In the genomic region with DNA sequence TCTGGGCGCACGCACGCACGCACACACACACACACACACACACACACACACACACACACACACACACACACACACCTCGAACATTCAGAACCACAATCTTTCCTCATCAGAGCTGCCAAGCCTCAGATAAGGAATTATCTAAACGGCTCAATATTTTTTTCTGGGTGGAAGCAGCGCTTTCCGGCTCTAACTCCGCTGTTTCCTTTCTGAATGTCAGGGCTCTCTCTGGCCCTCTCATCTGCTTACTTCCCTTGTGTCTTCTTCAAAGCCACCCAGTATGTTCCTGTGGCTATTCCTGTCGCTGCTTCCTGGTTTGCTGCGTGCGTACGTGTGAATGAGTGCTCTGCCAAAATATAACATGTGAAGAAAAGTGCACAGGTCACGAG, we compare ENCODE assay signal across 9 mouse cellular contexts. TPM values are rescaled to one million over a fixed set of nuclear protein-coding genes. Genes with fewer than 3 reads are reported as not detected.
A peak's percentile ranks its signal among the peaks of the same experiment; 100 is the strongest.
DNase-seq lines count a peak whose midpoint lies in the region; ATAC-seq lines count a peak whose summit lies in the region.
"Had no signal": no experiment of that assay in that cellular context is flagged by ENCODE, and none has a peak within 500 bp of the region (broad histone marks: within the 10 kb centered on the region; RNA-seq: fewer than 3 reads in every experiment).

No protein-coding gene starts in this region.

- no peak for ATAC-seq in heart, embryonic 12.5 days (ENCODE audit: insufficient number of reproducible peaks, low FRiP score)
- peak; percentile 45 for ATAC-seq in CD4-positive, CD25-positive, alpha-beta regulatory T cell, adult 4 months
- peak; percentile 59 for ATAC-seq in liver, embryonic 11.5 days (replicated peaks; ENCODE audit: low FRiP score)

- no peak overlapping the region for H3K4me3 ChIP-seq in heart, embryonic 10.5 days
- no peak overlapping the region for H3K4me3 ChIP-seq in heart, embryonic 12.5 days
- no peak overlapping the region for H3K4me3 ChIP-seq in liver, embryonic 11.5 days (ENCODE audit: low read depth, low read length)
- H3K4me3 ChIP-seq: limb, embryonic 15.5 days had no signal

- H3K27me3 ChIP-seq in heart, embryonic 10.5 days (ENCODE audit: insufficient read depth, poor library complexity, severe bottlenecking), result 0 out of 2 replicates have a peak, but pooled peaks cover 6% of the 10 kb centered on the region
- H3K27me3 ChIP-seq in heart, embryonic 12.5 days (replicated peaks), result no peaks in the 10 kb centered on the region
- no peaks in the 10 kb centered on the region for H3K27me3 ChIP-seq in liver, embryonic 11.5 days (replicated peaks; ENCODE audit: control insufficient read depth, insufficient read depth, low read length)
- H3K27me3 ChIP-seq: limb, embryonic 15.5 days had no signal

- H3K4me1 ChIP-seq in heart, embryonic 10.5 days, result peaks cover 15% of the 10 kb centered on the region
- peaks cover 12% of the 10 kb centered on the region for H3K4me1 ChIP-seq in heart, embryonic 12.5 days (replicated peaks)
- peaks cover 9% of the 10 kb centered on the region for H3K4me1 ChIP-seq in liver, embryonic 11.5 days (replicated peaks; ENCODE audit: control insufficient read depth, insufficient read depth, low read length)
- H3K4me1 ChIP-seq: limb, embryonic 15.5 days had no signal

- 68% methylated on average over 14 of the region's 14 CpGs for WGBS in heart, embryonic 10.5 days
- WGBS in heart, embryonic 12.5 days, result 60% methylated on average over 14 of the region's 14 CpGs
- WGBS in liver, embryonic 11.5 days, result 28% methylated on average over 14 of the region's 14 CpGs

- H3K4me2 ChIP-seq in heart, embryonic 12.5 days, result no peak overlapping the region
- peak overlapping the region; percentile 53 for H3K4me2 ChIP-seq in liver, embryonic 11.5 days
- H3K4me2 ChIP-seq: limb, embryonic 15.5 days had no signal

- no peak overlapping the region for H3K9ac ChIP-seq in heart, embryonic 12.5 days
- no peak overlapping the region for H3K9ac ChIP-seq in liver, embryonic 11.5 days (ENCODE audit: low read depth, low read length)
- H3K9ac ChIP-seq: limb, embryonic 15.5 days had no signal

- no peak for DNase-seq in heart, embryonic 10.5 days (ENCODE audit: low spot score)
- DNase-seq in heart, postnatal 10 days, result peak; percentile 35 to 36
- DNase-seq in liver, embryonic 11.5 days (ENCODE audit: low spot score), result peak; percentile 35
- no peak for DNase-seq in embryo, embryonic 11 days
- DNase-seq in cerebellum, adult 9-10 months, result no peak
- DNase-seq in urinary bladder, adult 18-20 months (ENCODE audit: low spot score in 2 of 2), result no peak

- H3K9me3 ChIP-seq in heart, embryonic 10.5 days, result no peaks in the 10 kb centered on the region
- H3K9me3 ChIP-seq in heart, embryonic 12.5 days (replicated peaks), result 0 out of 2 replicates have a peak, but pooled peaks cover 6% of the 10 kb centered on the region
- no peaks in the 10 kb centered on the region for H3K9me3 ChIP-seq in liver, embryonic 11.5 days (ENCODE audit: control insufficient read depth, low read length)
- H3K9me3 ChIP-seq: limb, embryonic 15.5 days had no signal

- H3K27ac ChIP-seq in heart, embryonic 10.5 days, result peak overlapping the region; percentile 56
- H3K27ac ChIP-seq in heart, embryonic 12.5 days (ENCODE audit: poor library complexity, severe bottlenecking), result no peak overlapping the region; the same call in 1 of the 2 replicates
- H3K27ac ChIP-seq in liver, embryonic 11.5 days (ENCODE audit: low read depth, low read length), result peak overlapping the region; percentile 15; the same call in 1 of the 2 replicates
- H3K27ac ChIP-seq: limb, embryonic 15.5 days had no signal

- intact Hi-C loops in heart, postnatal 10 days (cut with DNase I), result no loop called here

- peaks cover 51% of the 10 kb centered on the region for H3K36me3 ChIP-seq in heart, embryonic 10.5 days
- H3K36me3 ChIP-seq in heart, embryonic 12.5 days, result peaks cover 37% of the 10 kb centered on the region
- peaks cover 3% of the 10 kb centered on the region; the same call in 1 of the 2 replicates for H3K36me3 ChIP-seq in liver, embryonic 11.5 days (ENCODE audit: control insufficient read depth, insufficient read depth, low read length)

RNA-seq across cellular contexts. Expression of a gene that starts 26.3 kb away (rescaled TPM):
- 8.3 and 8.9 TPM in 2 replicates for polyA plus RNA-seq in heart, embryonic 10.5 days (2016; fragmentation: Nextera tagmentation; extraction: Ambion mirVana)
- polyA plus RNA-seq in heart, embryonic 12.5 days (2016; fragmentation: Nextera tagmentation; extraction: Ambion mirVana), result 20.2 and 21.0 TPM in 2 replicates
- polyA plus RNA-seq in CD4-positive, CD25-positive, alpha-beta regulatory T cell, adult 4 months (2017; shearing (Covaris generic)), result 1 to 10 TPM in 1 of 2 experiments, under 1 TPM in 1; 0.41 to 1.0 TPM
- total RNA-seq in heart, postnatal 10 days (2021), result 100 to 1,000 TPM; 107 to 121 TPM
- polyA plus RNA-seq in liver, embryonic 11.5 days (2014; fragmentation: Nextera tagmentation; extraction: Ambion mirVana), result 6.2 and 7.0 TPM in 2 replicates

Comparison
In these comparisons a context has a peak if more than half of its experiments do, and no peak if none do; other contexts are left out.
1. DNase-seq: peak in heart, postnatal 10 days (2 of 2) and liver, embryonic 11.5 days (single experiment); none in heart, embryonic 10.5 days (single experiment), embryo, embryonic 11 days (single experiment), cerebellum, adult 9-10 months (single experiment) and urinary bladder, adult 18-20 months (0 of 2).